Mouse (Mus musculus): ENCODE measurements around the gene Slc24a4.

- TF ChIP-seq POLR2A (IDR thresholded peaks at IDR 0.05; ENCODE audit: borderline replicate concordance, low read depth, low read length) (no peak), CTCF (IDR thresholded peaks at IDR 0.05; ENCODE audit: low read depth, low read length) (no peak)
Observed at GRCm38 (mm10) chr12:102303867-102304266, 175.3 kb downstream of the Slc24a4 start.
